Mouse (Mus musculus) bone marrow macrophage, adult 2 months (primary cell): ENCODE results near the gene Zdhhc3. TPM values are rescaled to one million over a fixed set of nuclear protein-coding genes. Genes with fewer than 3 reads are reported as not detected.

Experiments used
- H3K27ac ChIP-seq: 2 replicates; pipeline ENCODE4 v1.5.1; 2012; ENCODE audit warnings: low read depth, low read length; ENCODE audit not compliant: insufficient read depth
- H3K4me1 ChIP-seq: 2 replicates; pipeline ENCODE4 v1.6.1; 2012; ENCODE audit warnings: low read length; ENCODE audit not compliant: control insufficient read depth, insufficient read depth
- H3K4me3 ChIP-seq: 2 replicates; pipeline ENCODE4 v1.5.1; 2012; ENCODE audit warnings: mild to moderate bottlenecking, low read length, moderate library complexity; ENCODE audit not compliant: insufficient read depth
- CTCF ChIP-seq: IDR thresholded peaks from 2 replicates; pipeline ENCODE4 v1.5.1; 2012; ENCODE audit warnings: low read depth, mild to moderate bottlenecking, low read length, moderate library complexity
- POLR2A ChIP-seq: IDR thresholded peaks from 2 replicates; pipeline ENCODE4 v1.6.1; 2012; ENCODE audit warnings: mild to moderate bottlenecking, low read depth, low read length, borderline replicate concordance
- polyA plus RNA-seq: library from polyadenylated mRNA; stranded (reverse); fragments of >200 nt; gene quantifications from 2 replicates; pipeline ENCODE4 v1.2.4, GENCODE M21; 2012; ENCODE audit not compliant: missing spikeins, insufficient read depth, insufficient read length

Zdhhc3 gene
- polyA plus RNA-seq, 1 experiment = 47.5 TPM

DNA sequence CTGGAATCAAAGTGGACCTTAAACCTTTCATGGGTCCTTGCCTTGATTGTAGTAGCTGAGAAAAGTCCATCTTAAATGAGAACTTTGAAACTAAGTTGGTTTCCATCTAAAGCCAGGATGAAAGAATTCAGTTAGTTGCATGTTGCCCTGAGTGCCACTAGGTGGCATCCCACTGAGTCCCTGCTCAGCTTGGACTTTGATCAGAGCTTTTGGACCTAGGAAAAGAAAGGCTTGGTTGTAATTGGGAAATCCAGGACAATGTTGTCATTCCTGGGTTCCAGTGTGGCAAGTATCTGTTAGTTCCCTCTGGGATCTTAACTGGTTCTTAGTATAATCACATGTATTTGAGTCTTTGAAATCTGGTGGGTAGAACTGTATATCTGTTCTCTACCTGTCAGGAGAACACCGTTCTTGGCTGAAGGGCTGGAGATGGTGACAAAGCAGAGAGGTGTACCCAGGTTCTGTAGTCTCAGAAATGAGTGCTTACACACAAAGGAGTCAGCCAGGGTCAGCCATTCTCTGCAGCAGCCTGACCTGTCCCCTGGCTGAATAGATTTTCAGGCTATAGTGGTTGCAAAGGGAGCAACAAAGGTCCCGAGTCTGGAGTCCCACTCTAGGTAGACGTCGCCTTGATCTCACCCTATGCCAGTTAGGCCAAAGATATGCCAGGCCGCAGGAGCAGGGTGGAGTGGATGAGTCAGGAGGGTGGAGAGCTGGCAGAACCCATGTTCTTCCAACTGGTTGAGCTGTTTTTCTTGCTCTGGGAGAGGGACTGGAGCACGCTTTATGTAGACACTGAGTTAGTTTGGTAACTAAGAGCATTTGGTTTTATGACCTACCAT, 10.8 kb upstream of the Zdhhc3 start:
- Histone ChIP-seq H3K27ac (no peak overlapping the region), H3K4me3 (no peak overlapping the region), H3K4me1 (no peaks in the 10 kb centered on the region)
- TF ChIP-seq CTCF = no peak; the same call in 1 of the 2 replicates
- TF ChIP-seq POLR2A = no peak

GRCm38 (mm10) chr9:123123017-123123416, 10.0 kb upstream of the Zdhhc3 start:
- TF ChIP-seq POLR2A = no peak
- no peak for TF ChIP-seq CTCF
- H3K4me3 ChIP-seq = no peak overlapping the region

GRCm38 (mm10) chr9:123115566-123115965, 2.6 kb upstream of the Zdhhc3 start:
- H3K4me1 ChIP-seq = peaks cover 11% of the 10 kb centered on the region
- TF ChIP-seq POLR2A (no peak), CTCF (no peak)
- no peak overlapping the region for H3K4me3 ChIP-seq
- no peak overlapping the region for H3K27ac ChIP-seq

More at GRCm38 (mm10) chr9:123123017-123123416, 10.0 kb upstream of the Zdhhc3 start:
- Histone ChIP-seq H3K27ac (no peak overlapping the region), H3K4me1 (no peaks in the 10 kb centered on the region)

GRCm38 (mm10) chr9:123113931-123114330, 926 bp upstream of the Zdhhc3 start:
- no peak for TF ChIP-seq CTCF
- TF ChIP-seq POLR2A = no peak
- peak overlapping the region; percentile 80 for H3K4me3 ChIP-seq
- peaks cover 11% of the 10 kb centered on the region for H3K4me1 ChIP-seq
- no peak overlapping the region for H3K27ac ChIP-seq

- peak overlapping the region; percentile 80 for H3K4me3 ChIP-seq
- TF ChIP-seq CTCF (no peak), POLR2A (no peak)
- H3K27ac ChIP-seq = no peak overlapping the region
- peaks cover 11% of the 10 kb centered on the region for H3K4me1 ChIP-seq
Observed at GRCm38 (mm10) chr9:123111751-123112221, 1.2 kb downstream of the Zdhhc3 start.

- peaks cover 11% of the 10 kb centered on the region for H3K4me1 ChIP-seq
- no peak overlapping the region for H3K4me3 ChIP-seq
- H3K27ac ChIP-seq = no peak overlapping the region
- no peak for TF ChIP-seq CTCF
- no peak for TF ChIP-seq POLR2A
Observed at GRCm38 (mm10) chr9:123109188-123109587, 3.8 kb downstream of the Zdhhc3 start.

- no peak for TF ChIP-seq CTCF
- no peak for TF ChIP-seq POLR2A
- Histone ChIP-seq H3K4me1 (peaks cover 8% of the 10 kb centered on the region), H3K4me3 (no peak overlapping the region), H3K27ac (no peak overlapping the region)
Observed at GRCm38 (mm10) chr9:123107186-123107585, 5.8 kb downstream of the Zdhhc3 start.

DNA sequence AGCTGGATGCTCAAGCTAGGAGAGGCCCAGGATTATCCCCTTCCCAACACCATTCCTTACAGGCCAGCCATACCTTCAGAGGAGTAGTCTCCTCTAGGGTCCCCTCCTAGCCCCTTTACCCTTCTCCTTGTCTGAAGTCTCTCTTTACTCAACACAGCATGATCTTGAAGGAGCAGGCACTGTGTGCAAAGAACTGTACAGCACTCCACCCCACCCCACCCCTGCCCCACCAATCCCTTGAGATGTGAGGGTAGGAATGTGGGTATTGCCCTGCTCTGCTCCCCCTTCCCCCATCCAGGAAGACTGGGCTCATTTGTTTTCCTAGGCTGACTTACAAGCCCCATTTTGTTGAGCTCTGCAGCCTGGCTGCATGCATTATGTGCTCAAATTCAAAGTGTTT, 8.6 kb downstream of the Zdhhc3 start:
- no peak overlapping the region for H3K27ac ChIP-seq
- no peaks in the 10 kb centered on the region for H3K4me1 ChIP-seq
- TF ChIP-seq POLR2A (no peak), CTCF (no peak)
- no peak overlapping the region for H3K4me3 ChIP-seq

DNA sequence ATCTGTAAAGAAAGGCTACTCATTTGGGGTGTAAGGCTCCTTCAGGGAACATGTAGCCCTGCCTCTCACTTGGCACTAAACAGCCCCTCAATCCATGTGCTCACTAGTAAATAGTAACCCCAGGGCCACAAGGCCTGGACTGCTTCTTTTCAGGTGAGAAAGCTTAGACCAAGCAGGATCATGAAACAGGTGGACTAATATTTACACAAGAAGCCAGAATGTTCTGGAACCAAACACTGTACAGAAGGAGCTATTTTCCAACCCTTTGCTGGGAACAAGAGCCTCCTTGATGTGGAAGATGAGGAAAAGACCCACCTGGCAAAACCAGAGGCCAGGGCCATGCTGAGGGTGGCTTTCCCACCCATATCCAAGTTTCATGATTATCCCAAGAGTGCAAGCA, 9.6 kb downstream of the Zdhhc3 start:
- Histone ChIP-seq H3K27ac (no peak overlapping the region), H3K4me1 (no peaks in the 10 kb centered on the region), H3K4me3 (no peak overlapping the region)
- TF ChIP-seq POLR2A (no peak), CTCF (no peak)
